Mouse (Mus musculus) lung, postnatal 0 days (tissue): ENCODE data around the gene Dnlz. TPM values are rescaled to one million over a fixed set of nuclear protein-coding genes. Genes with fewer than 3 reads are reported as not detected.
"Not testable (repeated sequence)": the region's sequence is repeated elsewhere in the genome, so short reads cannot be mapped to it uniquely, and the experiment has no call there.

Experiments used
- ATAC-seq: fragments of 200-750 bp; cut with Nextera tagmentation; 2 replicates; pipeline ENCODE4 v1.8.0; 2017; ENCODE audit warnings: moderate library complexity
- DNase-seq: peaks from one replicate; pipeline ENCODE4 v3.0.0-alpha.2; 2016; ENCODE audit warnings: low spot score
- H3K27ac ChIP-seq: fragments of 300-500 bp; sonication (generic); 2 replicates; pipeline ENCODE4 v1.5.1; 2014; ENCODE audit warnings: antibody characterized with exemption, mild to moderate bottlenecking, low read length, mixed read lengths
- H3K27me3 ChIP-seq: fragments of 300-500 bp; sonication (generic); replicated peaks from 2 replicates; pipeline ENCODE4 v1.6.1; 2014; ENCODE audit warnings: low read length, mixed read lengths; ENCODE audit not compliant: insufficient read depth
- H3K36me3 ChIP-seq: fragments of 300-500 bp; sonication (generic); 2 replicates; pipeline ENCODE4 v1.6.1; 2014; ENCODE audit warnings: low read length, mixed read lengths; ENCODE audit not compliant: insufficient read depth
- H3K4me1 ChIP-seq: fragments of 300-500 bp; sonication (generic); 2 replicates; pipeline ENCODE4 v1.6.1; 2014; ENCODE audit warnings: antibody characterized with exemption, low read depth, low read length, mixed read lengths; ENCODE audit not compliant: insufficient read depth
- H3K4me2 ChIP-seq: fragments of 300-500 bp; sonication (generic); replicated peaks from 2 replicates; pipeline ENCODE4 v1.6.1; 2014; ENCODE audit warnings: low read depth, mild to moderate bottlenecking, low read length, moderate library complexity, mixed read lengths
- H3K4me3 ChIP-seq: fragments of 300-500 bp; sonication (generic); 2 replicates; pipeline ENCODE4 v1.5.1; 2014; ENCODE audit warnings: low read depth, low read length
- H3K9ac ChIP-seq: fragments of 300-500 bp; sonication (generic); replicated peaks from 2 replicates; pipeline ENCODE4 v1.6.1; 2014; ENCODE audit warnings: low read depth, mild to moderate bottlenecking
- H3K9me3 ChIP-seq: fragments of 300-500 bp; sonication (generic); 2 replicates; pipeline ENCODE4 v1.6.1; 2016; ENCODE audit warnings: low read length, mixed read lengths
- CTCF ChIP-seq: IDR thresholded peaks from 2 replicates; pipeline ENCODE4 v1.5.1; 2016; ENCODE audit warnings: antibody characterized with exemption, mild to moderate bottlenecking
- EP300 ChIP-seq: IDR thresholded peaks from 2 replicates; pipeline ENCODE4 v1.6.1; 2016; ENCODE audit warnings: antibody characterized with exemption, mild to moderate bottlenecking, control low read depth
- WGBS: fragments of 180-500 bp; shearing (Covaris S2); extraction: QIAGEN DNeasy Blood & Tissue Kit; methylation state at CpG from one replicate; pipeline ENCODE4 v1.1.7; 2014; 5-methylcytosine and 5-hydroxymethylcytosine counted together
- polyA plus RNA-seq: library from polyadenylated mRNA; unstranded; fragments of >200 nt; fragmentation: Nextera tagmentation; extraction: Ambion mirVana; gene quantifications from 2 replicates; pipeline ENCODE4 v1.2.1, GENCODE M21; 2015

Gene Dnlz
- polyA plus RNA-seq, 1 experiment from 2014 or later, result 15.5 TPM

GRCm38 (mm10) chr2:26390954-26391353 is 39.0 kb upstream of the Dnlz start:
- no peaks in the 10 kb centered on the region for H3K9me3 ChIP-seq
- no peak overlapping the region for H3K27ac ChIP-seq
- 87% methylated on average over 3 of the region's 3 CpGs for WGBS
- peaks cover 5% of the 10 kb centered on the region; the same call in 1 of the 2 replicates for H3K4me1 ChIP-seq
- H3K27me3 ChIP-seq, result no peaks in the 10 kb centered on the region
- ATAC-seq (no peak), DNase-seq (no peak)
- TF ChIP-seq CTCF (no peak), EP300 (no peak)
- H3K4me2 ChIP-seq, result no peak overlapping the region
- H3K4me3 ChIP-seq, result no peak overlapping the region
- H3K9ac ChIP-seq, result no peak overlapping the region
- peaks cover 35% of the 10 kb centered on the region for H3K36me3 ChIP-seq

DNA sequence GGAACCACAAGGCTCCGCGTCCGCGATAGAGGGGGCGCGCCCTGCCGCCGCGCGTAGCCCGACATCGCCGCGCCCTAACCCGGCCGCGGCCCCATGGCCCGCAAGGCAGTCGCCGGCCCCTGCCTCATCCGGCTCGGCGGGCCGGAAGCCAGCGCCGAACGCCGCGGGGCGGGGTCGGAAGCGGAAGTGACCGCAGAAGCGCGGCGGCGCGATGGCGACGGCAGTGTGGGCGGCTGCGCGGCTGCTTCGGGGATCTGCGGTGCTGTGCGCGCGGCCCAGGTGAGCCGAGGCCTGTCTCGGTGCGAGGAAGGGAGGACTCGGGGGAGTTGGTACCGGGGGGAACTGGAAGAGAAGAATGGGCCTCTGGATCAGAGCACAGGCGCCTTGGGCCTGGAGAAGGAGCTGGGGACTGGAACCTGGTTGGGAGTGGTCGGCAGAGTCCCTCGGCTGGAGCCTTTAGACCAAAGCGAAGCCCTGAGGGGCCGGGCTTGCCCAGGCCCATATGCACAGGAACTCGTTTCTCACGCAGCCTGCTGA is 37.3 kb upstream of the Dnlz start, which contains the start of the genes Entr1 and Pmpca:
Entr1 (minus strand) TSS at position 163 of the 537 bp plus-strand sequence.
Pmpca (plus strand) TSS at position 186 of the 537 bp plus-strand sequence.
- TF ChIP-seq EP300 (no peak), CTCF (no peak)
- Histone ChIP-seq H3K9ac (peak within 1 kb of the TSS; percentile 74), H3K36me3 (peaks cover 34% of the 10 kb centered on the region), H3K4me2 (peak within 1 kb of the TSS; percentile 96), H3K27me3 (no peaks in the 10 kb centered on the region), H3K27ac (peak within 1 kb of the TSS; percentile 74), H3K4me1 (peaks cover 5% of the 10 kb centered on the region; the same call in 1 of the 2 replicates), H3K9me3 (no peaks in the 10 kb centered on the region), H3K4me3 (peak within 1 kb of the TSS; percentile 99)
- under 1% methylated on average over 42 of the region's 60 CpGs for WGBS
- peak; percentile 91 for DNase-seq
- peak; percentile 94 for ATAC-seq

DNA sequence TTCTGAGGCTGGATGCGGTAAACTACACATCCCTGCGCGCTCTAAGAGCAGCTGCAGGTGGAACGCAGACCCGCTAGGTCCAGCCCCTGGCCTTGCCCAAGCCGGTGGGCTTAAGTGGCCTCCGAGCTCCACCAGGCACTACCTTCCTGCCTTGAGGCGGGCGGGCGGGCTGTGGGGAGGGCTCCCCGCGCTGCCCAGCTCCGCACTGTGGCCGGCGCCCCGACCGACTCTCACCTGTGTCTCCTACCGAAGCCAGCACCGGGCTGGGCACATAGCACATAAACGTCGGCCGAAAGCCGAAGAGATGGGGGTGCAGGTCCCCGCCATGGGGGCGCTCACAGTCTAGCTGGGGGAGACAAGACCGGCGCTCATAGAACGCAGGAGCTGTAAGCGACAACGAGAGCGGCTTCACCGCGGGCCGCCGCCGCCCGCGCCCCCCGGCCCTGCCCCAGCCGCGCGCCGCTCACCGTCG is 36.8 kb upstream of the Dnlz start:
- Histone ChIP-seq H3K9ac (peak overlapping the region; percentile 74), H3K27me3 (no peaks in the 10 kb centered on the region), H3K9me3 (no peaks in the 10 kb centered on the region), H3K4me1 (peaks cover 5% of the 10 kb centered on the region; the same call in 1 of the 2 replicates), H3K4me2 (peak overlapping the region; percentile 96), H3K4me3 (peak overlapping the region; percentile 99), H3K27ac (peak overlapping the region; percentile 74), H3K36me3 (peaks cover 36% of the 10 kb centered on the region)
- peak; percentile 61 for ATAC-seq
- peak; percentile 12 for DNase-seq
- TF ChIP-seq CTCF, result no peak
- no peak for TF ChIP-seq EP300
- under 1% methylated on average over 41 of the region's 45 CpGs for WGBS

GRCm38 (mm10) chr2:26387713-26388112 is 35.8 kb upstream of the Dnlz start:
- Histone ChIP-seq H3K27ac (no peak overlapping the region), H3K9me3 (no peaks in the 10 kb centered on the region), H3K4me1 (peaks cover 5% of the 10 kb centered on the region; the same call in 1 of the 2 replicates), H3K36me3 (peaks cover 32% of the 10 kb centered on the region), H3K9ac (0 out of 2 replicates have a peak overlapping the region, but pooled peaks have one; percentile 74), H3K27me3 (no peaks in the 10 kb centered on the region), H3K4me2 (no peak overlapping the region), H3K4me3 (no peak overlapping the region)
- DNase-seq (no peak), ATAC-seq (no peak)
- WGBS, result 83% methylated on average over 3 of the region's 3 CpGs
- TF ChIP-seq CTCF, result no peak
- no peak for TF ChIP-seq EP300

DNA sequence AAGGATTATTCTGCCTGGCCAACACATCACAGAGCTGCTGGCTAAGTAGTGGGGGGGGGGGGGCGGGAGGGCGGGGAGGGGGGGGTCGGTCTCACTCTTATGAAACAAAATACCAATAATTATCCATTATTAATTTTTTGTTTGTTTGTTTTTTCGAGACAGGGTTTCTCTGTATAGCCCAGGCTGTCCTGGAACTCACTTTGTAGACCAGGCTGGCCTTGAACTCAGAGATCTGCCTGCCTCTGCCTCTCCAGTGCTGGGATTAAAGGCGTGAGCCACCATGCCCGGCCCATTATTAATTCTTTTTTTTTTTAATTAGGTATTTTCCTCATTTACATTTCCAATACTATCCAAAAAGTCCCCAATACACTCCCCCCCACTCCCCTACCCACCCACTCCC is 29.0 kb upstream of the Dnlz start:
- 31% methylated on average over 6 of the region's 6 CpGs for WGBS
- H3K4me2 ChIP-seq, result peak overlapping the region; percentile 92
- H3K9ac ChIP-seq, H3K9me3 ChIP-seq, H3K27me3 ChIP-seq, H3K4me1 ChIP-seq, H3K27ac ChIP-seq, DNase-seq, ATAC-seq: not testable (repeated sequence)
- peak overlapping the region; percentile 55 for H3K4me3 ChIP-seq
- peaks cover 22% of the 10 kb centered on the region for H3K36me3 ChIP-seq

- ATAC-seq (peak; percentile 98), DNase-seq (peak; percentile 94)
- no peak for TF ChIP-seq CTCF
- TF ChIP-seq EP300, result no peak
- Histone ChIP-seq H3K9me3 (no peaks in the 10 kb centered on the region), H3K27me3 (no peaks in the 10 kb centered on the region), H3K4me2 (peak within 1 kb of the TSS; percentile 92), H3K4me3 (peak within 1 kb of the TSS; percentile 55), H3K4me1 (no peaks in the 10 kb centered on the region), H3K27ac (peak within 1 kb of the TSS; percentile 51), H3K36me3 (peaks cover 18% of the 10 kb centered on the region), H3K9ac (peak within 1 kb of the TSS; percentile 57)
- WGBS, result under 1% methylated on average over 38 of the region's 38 CpGs
Observed at GRCm38 (mm10) chr2:26380131-26380771, 28.3 kb upstream of the Dnlz start, which contains the start of gene Snapc4. Snapc4 (minus strand) TSS chr2:26380653.
